ENCODE assay signal across 18 mouse cellular contexts in the genomic region with DNA sequence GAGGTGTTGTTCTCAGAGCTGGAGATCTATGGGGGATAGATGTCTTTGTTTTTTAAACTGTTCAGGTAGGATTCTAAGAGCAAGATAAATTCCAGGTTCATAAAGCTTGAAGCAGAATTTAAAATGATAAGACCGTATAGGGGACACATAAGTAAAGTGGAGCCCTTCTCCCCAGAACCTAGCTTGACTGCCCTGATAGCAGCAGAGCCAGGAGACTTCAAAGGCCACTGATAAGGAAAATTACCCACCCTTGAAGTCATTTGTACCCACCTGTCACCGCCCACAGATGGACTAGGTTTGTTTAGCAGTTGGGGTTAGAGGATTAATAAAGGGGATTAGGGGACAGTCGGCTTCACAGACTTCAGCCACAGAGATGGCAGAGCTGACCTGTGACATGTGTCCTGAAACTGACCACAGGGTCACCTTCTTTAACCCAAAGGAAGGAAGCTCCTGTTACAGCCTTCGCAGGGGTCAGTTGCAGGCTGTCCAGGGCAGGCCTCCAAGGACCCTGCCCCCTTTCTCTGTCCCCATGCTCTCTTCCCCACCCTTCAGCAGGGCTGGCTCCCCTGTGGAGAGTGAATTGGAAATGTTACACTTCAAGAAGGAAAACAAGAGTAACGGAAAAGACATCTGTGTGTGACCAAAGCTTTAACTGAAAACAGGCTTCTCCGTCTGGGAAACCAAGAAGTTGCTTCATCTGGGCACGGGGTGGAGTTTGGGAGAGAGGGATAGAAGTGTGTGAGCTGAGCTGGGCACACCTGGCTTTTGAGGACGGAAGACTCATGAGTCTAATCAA. TPM values are rescaled to one million over a fixed set of nuclear protein-coding genes. Genes with fewer than 3 reads are reported as not detected.
DNase-seq lines count a peak whose midpoint lies in the region; ATAC-seq and TF ChIP-seq lines count a peak whose summit lies in the region.
"Had no signal": no experiment of that assay in that cellular context is flagged by ENCODE, and none has a peak within 500 bp of the region (broad histone marks: within the 10 kb centered on the region; RNA-seq: fewer than 3 reads in every experiment).

No protein-coding gene starts in this region.

- H3K27me3 ChIP-seq in forebrain, embryonic 11.5 days (ENCODE audit: control insufficient read depth, insufficient read depth, low read length), result no peaks in the 10 kb centered on the region
- 0 out of 2 replicates have a peak, but pooled peaks cover 3% of the 10 kb centered on the region for H3K27me3 ChIP-seq in forebrain, embryonic 13.5 days
- H3K27me3 ChIP-seq in midbrain, embryonic 12.5 days, result no peaks in the 10 kb centered on the region
- no peaks in the 10 kb centered on the region for H3K27me3 ChIP-seq in midbrain, postnatal 0 days (ENCODE audit: insufficient read depth, low read length)
- H3K27me3 ChIP-seq in limb, embryonic 11.5 days (ENCODE audit: control insufficient read depth, insufficient read depth, low read length), result no peaks in the 10 kb centered on the region
- H3K27me3 ChIP-seq: CH12.LX had no signal

- peaks cover 10% of the 10 kb centered on the region for H3K4me1 ChIP-seq in forebrain, embryonic 11.5 days (replicated peaks; ENCODE audit: control insufficient read depth, insufficient read depth, low read length)
- H3K4me1 ChIP-seq in forebrain, embryonic 13.5 days, result peaks cover 16% of the 10 kb centered on the region
- H3K4me1 ChIP-seq in midbrain, embryonic 12.5 days, result peaks cover 20% of the 10 kb centered on the region
- no peaks in the 10 kb centered on the region for H3K4me1 ChIP-seq in midbrain, postnatal 0 days (ENCODE audit: insufficient read depth, low read length)
- H3K4me1 ChIP-seq in limb, embryonic 11.5 days (ENCODE audit: control insufficient read depth, insufficient read depth, low read length), result peaks cover 18% of the 10 kb centered on the region

- H3K9me3 ChIP-seq in forebrain, embryonic 11.5 days (ENCODE audit: control insufficient read depth, low read length), result no peaks in the 10 kb centered on the region
- H3K9me3 ChIP-seq in forebrain, embryonic 13.5 days (replicated peaks), result no peaks in the 10 kb centered on the region
- no peaks in the 10 kb centered on the region for H3K9me3 ChIP-seq in midbrain, embryonic 12.5 days
- H3K9me3 ChIP-seq in midbrain, postnatal 0 days (ENCODE audit: low read length), result no peaks in the 10 kb centered on the region
- no peaks in the 10 kb centered on the region for H3K9me3 ChIP-seq in limb, embryonic 11.5 days (ENCODE audit: control insufficient read depth, low read length)

- H3K9ac ChIP-seq in forebrain, embryonic 11.5 days (ENCODE audit: low read length), result no peak overlapping the region
- no peak overlapping the region for H3K9ac ChIP-seq in forebrain, embryonic 13.5 days
- no peak overlapping the region for H3K9ac ChIP-seq in midbrain, embryonic 12.5 days (replicated peaks)
- no peak overlapping the region for H3K9ac ChIP-seq in midbrain, postnatal 0 days (replicated peaks; ENCODE audit: low read length, poor library complexity, severe bottlenecking)
- H3K9ac ChIP-seq in limb, embryonic 11.5 days (ENCODE audit: low read length), result no peak overlapping the region
- H3K9ac ChIP-seq: lung, embryonic 14.5 days had no signal

- 0 out of 2 replicates have a peak, but pooled peaks have one; percentile 34 for ATAC-seq in forebrain, embryonic 11.5 days (replicated peaks; ENCODE audit: low FRiP score)
- ATAC-seq in forebrain, embryonic 13.5 days, result no peak
- ATAC-seq in midbrain, embryonic 12.5 days (ENCODE audit: low FRiP score, low read depth), result no peak
- no peak for ATAC-seq in midbrain, postnatal 0 days (ENCODE audit: low FRiP score)
- peak; percentile 50; the same call in 1 of the 2 replicates for ATAC-seq in limb, embryonic 11.5 days (ENCODE audit: insufficient number of reproducible peaks, low FRiP score, low TSS enrichment, low read depth)

- DNase-seq in forebrain, embryonic 11.5 days (ENCODE audit: low spot score), result no peak
- no peak for DNase-seq in midbrain, postnatal 0 days (ENCODE audit: low spot score)
- peak; percentile 64 for DNase-seq in limb, embryonic 11.5 days (ENCODE audit: low spot score)
- peak; percentile 11 for DNase-seq in retina, postnatal 1 day
- no peak for DNase-seq in kidney, postnatal 36 days
- DNase-seq in spleen, adult 12 weeks (ENCODE audit: low spot score), result no peak
- DNase-seq: adrenal gland, postnatal 14 days; cerebellum, adult 9-10 months; gastrocnemius, postnatal 25 days; kidney, adult 9 months; right cerebral cortex, postnatal 25 days; thymus, postnatal 4 days had no signal

- H3K27ac ChIP-seq in forebrain, embryonic 11.5 days (ENCODE audit: low read depth, low read length), result no peak overlapping the region
- H3K27ac ChIP-seq in forebrain, embryonic 13.5 days, result no peak overlapping the region
- H3K27ac ChIP-seq in midbrain, embryonic 12.5 days (replicated peaks), result 0 out of 2 replicates have a peak overlapping the region, but pooled peaks have one; percentile 20
- no peak overlapping the region for H3K27ac ChIP-seq in midbrain, postnatal 0 days (ENCODE audit: low read depth, low read length)
- H3K27ac ChIP-seq in limb, embryonic 11.5 days (replicated peaks; ENCODE audit: low read depth, low read length), result peak overlapping the region; percentile 70

- no peak for TF ChIP-seq CTCF in midbrain, postnatal 0 days (IDR thresholded peaks at IDR 0.05)

- WGBS in forebrain, embryonic 11.5 days, result 12% methylated on average over 8 of the region's 8 CpGs
- 27% methylated on average over 8 of the region's 8 CpGs for WGBS in forebrain, embryonic 13.5 days
- WGBS in midbrain, embryonic 12.5 days, result 16% methylated on average over 8 of the region's 8 CpGs
- 29% methylated on average over 8 of the region's 8 CpGs for WGBS in midbrain, postnatal 0 days
- WGBS in limb, embryonic 11.5 days, result 9% methylated on average over 8 of the region's 8 CpGs

- H3K4me2 ChIP-seq in forebrain, embryonic 11.5 days (ENCODE audit: low read depth, low read length, severe bottlenecking), result no peak overlapping the region
- no peak overlapping the region for H3K4me2 ChIP-seq in forebrain, embryonic 13.5 days
- H3K4me2 ChIP-seq in midbrain, embryonic 12.5 days (replicated peaks), result no peak overlapping the region
- no peak overlapping the region for H3K4me2 ChIP-seq in midbrain, postnatal 0 days (ENCODE audit: low read depth, low read length, poor library complexity, severe bottlenecking)
- no peak overlapping the region for H3K4me2 ChIP-seq in limb, embryonic 11.5 days (ENCODE audit: low read depth, severe bottlenecking)
- H3K4me2 ChIP-seq: liver, embryonic 11.5 days; lung, embryonic 14.5 days had no signal

- no peaks in the 10 kb centered on the region for H3K36me3 ChIP-seq in forebrain, embryonic 11.5 days (ENCODE audit: control insufficient read depth, insufficient read depth, low read length)
- no peaks in the 10 kb centered on the region for H3K36me3 ChIP-seq in forebrain, embryonic 13.5 days (ENCODE audit: poor library complexity, severe bottlenecking)
- H3K36me3 ChIP-seq in midbrain, embryonic 12.5 days, result no peaks in the 10 kb centered on the region
- H3K36me3 ChIP-seq in midbrain, postnatal 0 days (ENCODE audit: insufficient read depth, low read length), result no peaks in the 10 kb centered on the region
- H3K36me3 ChIP-seq in limb, embryonic 11.5 days (ENCODE audit: control insufficient read depth, insufficient read depth, low read length), result no peaks in the 10 kb centered on the region

- no peak overlapping the region for H3K4me3 ChIP-seq in forebrain, embryonic 11.5 days (ENCODE audit: low read depth, low read length)
- H3K4me3 ChIP-seq in forebrain, embryonic 13.5 days, result no peak overlapping the region
- H3K4me3 ChIP-seq in midbrain, embryonic 12.5 days, result no peak overlapping the region
- no peak overlapping the region for H3K4me3 ChIP-seq in midbrain, postnatal 0 days (ENCODE audit: low read depth, low read length)
- H3K4me3 ChIP-seq in limb, embryonic 11.5 days (ENCODE audit: low read depth, low read length), result no peak overlapping the region

RNA-seq across cellular contexts. Expression of gene Boc, which starts 43.5 kb away (rescaled TPM):
- 35.6 and 35.9 TPM in 2 replicates for polyA plus RNA-seq in forebrain, embryonic 11.5 days (2014; fragmentation: Nextera tagmentation; extraction: Ambion mirVana)
- polyA plus RNA-seq in forebrain, embryonic 13.5 days (2015; fragmentation: Nextera tagmentation; extraction: Ambion mirVana), result 20.6 and 21.2 TPM in 2 replicates
- 52.4 and 67.7 TPM in 2 replicates for polyA plus RNA-seq in midbrain, embryonic 12.5 days (2016; fragmentation: Nextera tagmentation; extraction: Ambion mirVana)
- total RNA-seq in midbrain, postnatal 0 days (2014; rRNA removed), result 13.5 and 24.9 TPM in 2 replicates
- 2.7 and 3.9 TPM in 2 replicates for polyA plus RNA-seq in midbrain, postnatal 0 days (2015; fragmentation: Nextera tagmentation; extraction: Ambion mirVana)
- polyA plus RNA-seq in limb, embryonic 11.5 days (2014; fragmentation: Nextera tagmentation; extraction: Ambion mirVana), result 39.3 and 41.9 TPM in 2 replicates
- total RNA-seq: neutrophil, adult 5-6 weeks had no signal

Comparison
In these comparisons a context has a peak if more than half of its experiments do, and no peak if none do; other contexts are left out.
1. ATAC-seq: peak in forebrain, embryonic 11.5 days (single experiment) and limb, embryonic 11.5 days (single experiment); none in forebrain, embryonic 13.5 days (single experiment), midbrain, embryonic 12.5 days (single experiment) and midbrain, postnatal 0 days (single experiment).
2. H3K27ac ChIP-seq: peak in midbrain, embryonic 12.5 days (single experiment) and limb, embryonic 11.5 days (single experiment); none in forebrain, embryonic 11.5 days (single experiment), forebrain, embryonic 13.5 days (single experiment) and midbrain, postnatal 0 days (single experiment).
3. DNase-seq: peak in limb, embryonic 11.5 days (single experiment) and retina, postnatal 1 day (single experiment); none in forebrain, embryonic 11.5 days (single experiment), midbrain, postnatal 0 days (single experiment), kidney, postnatal 36 days (0 of 2) and spleen, adult 12 weeks (single experiment).